Mouse (Mus musculus) kidney, embryonic 14.5 days (tissue): Measurements from ENCODE around the gene Mtmr6. TPM values are rescaled to one million over a fixed set of nuclear protein-coding genes. Genes with fewer than 3 reads are reported as not detected.
"Not testable (repeated sequence)": the region's sequence is repeated elsewhere in the genome, so short reads cannot be mapped to it uniquely, and the experiment has no call there.

Experiments used
- ATAC-seq: fragments of 200-750 bp; cut with Nextera tagmentation; 2 replicates; pipeline ENCODE4 v1.8.0; 2017; ENCODE audit warnings: moderate number of reproducible peaks, mild to moderate bottlenecking, moderate TSS enrichment, moderate library complexity; ENCODE audit not compliant: low FRiP score, low TSS enrichment
- H3K27ac ChIP-seq: fragments of 300-500 bp; sonication (generic); 2 replicates; pipeline ENCODE4 v1.5.1; 2014; ENCODE audit warnings: low read depth, mild to moderate bottlenecking, low read length, moderate library complexity, mixed read lengths
- H3K27me3 ChIP-seq: fragments of 300-500 bp; sonication (generic); 2 replicates; pipeline ENCODE4 v1.6.1; 2014; ENCODE audit warnings: mild to moderate bottlenecking, low read length; ENCODE audit not compliant: control insufficient read depth, insufficient read depth
- H3K36me3 ChIP-seq: fragments of 300-500 bp; sonication (generic); 2 replicates; pipeline ENCODE4 v1.6.1; 2014; ENCODE audit warnings: low read length, mixed read lengths; ENCODE audit not compliant: control insufficient read depth, insufficient read depth
- H3K4me1 ChIP-seq: fragments of 300-500 bp; sonication (generic); 2 replicates; pipeline ENCODE4 v1.6.1; 2014; ENCODE audit warnings: low read length, mixed read lengths; ENCODE audit not compliant: control insufficient read depth, insufficient read depth
- H3K4me2 ChIP-seq: fragments of 300-500 bp; sonication (generic); replicated peaks from 2 replicates; pipeline ENCODE4 v1.6.1; 2014; ENCODE audit warnings: low read depth, mild to moderate bottlenecking, low read length
- H3K4me3 ChIP-seq: fragments of 300-500 bp; sonication (generic); 2 replicates; pipeline ENCODE4 v1.5.1; 2014; ENCODE audit warnings: mild to moderate bottlenecking, low read length
- H3K9ac ChIP-seq: fragments of 300-500 bp; sonication (generic); 2 replicates; pipeline ENCODE4 v1.6.1; 2014; ENCODE audit warnings: low read depth, mild to moderate bottlenecking, low read length, moderate library complexity
- H3K9me3 ChIP-seq: fragments of 300-500 bp; sonication (generic); 2 replicates; pipeline ENCODE4 v1.6.1; 2016; ENCODE audit warnings: low read length; ENCODE audit not compliant: control insufficient read depth
- WGBS: fragments of 180-500 bp; shearing (Covaris S2); extraction: QIAGEN DNeasy Blood & Tissue Kit; methylation state at CpG from one replicate; pipeline ENCODE4 v1.1.7; 2014; 5-methylcytosine and 5-hydroxymethylcytosine counted together
- microRNA counts: library from miRNA; unstranded; fragments of <30 nt; microRNA quantifications from one replicate; lab custom pipeline; 2017
- microRNA-seq: library from miRNA; unstranded; fragments of <30 nt; microRNA quantifications from one replicate; pipeline ENCODE4, GENCODE M21; 2016
- polyA plus RNA-seq: library from polyadenylated mRNA; unstranded; fragments of >200 nt; fragmentation: Nextera tagmentation; extraction: Ambion mirVana; gene quantifications from 2 replicates; pipeline ENCODE4 v1.2.1, GENCODE M21; 2014

Mtmr6 gene
- polyA plus RNA-seq, 1 experiment from 2014 or later: 26.0 TPM

DNA sequence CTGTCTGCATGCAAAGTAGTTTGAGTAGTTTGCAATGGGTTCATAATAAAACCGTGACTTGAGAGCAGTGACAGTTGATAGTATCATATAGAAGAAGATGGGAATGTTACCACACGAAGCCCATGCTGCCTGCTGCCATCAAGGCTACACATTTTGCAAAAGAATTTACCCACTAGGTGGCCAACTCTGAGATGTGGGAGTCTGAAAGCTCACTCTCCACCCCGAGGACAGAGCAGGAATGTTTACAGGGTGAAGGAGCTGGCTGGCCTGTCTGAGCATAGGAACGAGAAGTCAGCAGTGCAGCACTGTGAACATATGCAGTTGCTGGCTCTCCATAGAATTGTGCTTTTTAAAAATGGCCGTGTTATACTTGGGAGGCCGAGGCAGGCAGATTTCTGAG is 43.1 kb downstream of the Mtmr6 start:
- Histone ChIP-seq H3K4me2 (no peak overlapping the region), H3K9me3 (no peaks in the 10 kb centered on the region), H3K27ac (no peak overlapping the region), H3K36me3 (no peaks in the 10 kb centered on the region), H3K4me1 (no peaks in the 10 kb centered on the region), H3K27me3 (no peaks in the 10 kb centered on the region), H3K4me3 (no peak overlapping the region), H3K9ac (no peak overlapping the region)
- no peak for ATAC-seq
- WGBS: 70% methylated on average over 6 of the region's 6 CpGs

DNA sequence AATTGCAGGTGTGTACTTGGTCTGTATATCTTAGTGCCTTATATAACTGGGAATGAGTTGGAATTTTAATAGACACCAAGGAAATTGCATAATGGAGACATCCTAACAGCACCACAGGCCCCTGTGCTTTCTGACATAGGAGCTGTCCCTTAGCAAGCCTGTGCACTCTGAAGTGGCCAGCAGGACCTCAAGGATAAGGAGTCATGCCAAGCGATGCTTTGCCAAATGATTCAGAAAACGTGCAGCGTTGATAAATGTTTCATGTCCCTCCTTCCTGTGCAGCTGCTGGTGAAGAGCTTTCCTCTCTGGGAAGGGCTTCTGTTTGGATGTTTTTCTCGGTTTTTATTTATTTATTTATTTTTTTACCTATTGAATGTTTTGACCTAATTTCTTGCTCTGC is 45.7 kb downstream of the Mtmr6 start:
- Histone ChIP-seq H3K27ac (no peak overlapping the region), H3K4me3 (no peak overlapping the region), H3K36me3 (no peaks in the 10 kb centered on the region), H3K9me3 (no peaks in the 10 kb centered on the region), H3K27me3 (no peaks in the 10 kb centered on the region), H3K9ac (no peak overlapping the region), H3K4me2 (no peak overlapping the region), H3K4me1 (no peaks in the 10 kb centered on the region)
- ATAC-seq: no peak
- WGBS: 66% methylated on average over 4 of the region's 4 CpGs

DNA sequence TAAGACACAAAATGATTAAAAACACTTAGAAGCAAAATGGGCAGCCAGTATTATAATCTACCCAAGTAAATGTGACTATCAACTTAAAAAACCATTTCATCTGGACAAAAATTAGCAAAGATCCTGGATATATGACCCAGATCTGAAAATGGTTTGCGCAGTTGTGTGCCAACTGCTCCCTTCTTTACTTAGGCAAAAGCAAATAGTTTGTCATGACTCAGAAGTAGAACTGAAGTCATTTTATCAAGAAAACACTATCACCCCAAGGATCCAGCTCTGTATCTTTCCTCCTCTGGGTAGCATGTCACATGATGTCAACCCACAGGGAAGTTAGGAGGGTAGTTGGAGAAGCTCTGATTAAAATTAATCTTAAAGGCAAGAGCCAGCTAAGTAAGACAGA is 54.2 kb downstream of the Mtmr6 start:
- H3K9me3 ChIP-seq: no peaks in the 10 kb centered on the region
- no peaks in the 10 kb centered on the region for H3K4me1 ChIP-seq
- no peaks in the 10 kb centered on the region for H3K27me3 ChIP-seq
- H3K36me3 ChIP-seq: no peaks in the 10 kb centered on the region
- H3K4me3 ChIP-seq: no peak overlapping the region
- H3K4me2 ChIP-seq: no peak overlapping the region
- ATAC-seq: no peak
- 97% methylated on average over 1 of the region's 1 CpGs for WGBS
- H3K9ac ChIP-seq: no peak overlapping the region
- H3K27ac ChIP-seq: no peak overlapping the region

DNA sequence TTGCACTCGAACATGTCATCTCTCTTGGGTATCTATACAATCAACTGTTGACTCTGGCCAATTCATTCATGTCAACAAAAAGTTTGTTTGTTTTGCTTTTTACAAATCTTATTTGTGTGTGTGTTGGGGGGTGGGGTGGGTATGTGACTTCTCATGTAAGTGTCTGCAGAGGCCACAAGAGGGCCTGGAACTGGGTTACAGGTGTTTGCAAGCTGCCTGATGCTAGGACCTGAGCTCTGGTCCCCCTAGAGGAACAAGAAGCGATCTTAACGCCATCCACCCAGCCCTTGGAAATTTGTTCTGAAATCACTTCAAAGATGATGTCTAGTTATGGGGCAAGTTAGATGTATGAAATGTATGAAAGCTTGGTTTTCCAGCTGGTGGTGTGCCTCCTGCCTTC is 55.8 kb downstream of the Mtmr6 start:
- Histone ChIP-seq H3K36me3 (no peaks in the 10 kb centered on the region), H3K9ac (no peak overlapping the region), H3K4me3 (no peak overlapping the region), H3K27ac (no peak overlapping the region), H3K4me1 (no peaks in the 10 kb centered on the region), H3K27me3 (no peaks in the 10 kb centered on the region), H3K4me2 (no peak overlapping the region), H3K9me3 (no peaks in the 10 kb centered on the region)
- ATAC-seq: no peak
- WGBS: 76% methylated on average over 3 of the region's 3 CpGs

DNA sequence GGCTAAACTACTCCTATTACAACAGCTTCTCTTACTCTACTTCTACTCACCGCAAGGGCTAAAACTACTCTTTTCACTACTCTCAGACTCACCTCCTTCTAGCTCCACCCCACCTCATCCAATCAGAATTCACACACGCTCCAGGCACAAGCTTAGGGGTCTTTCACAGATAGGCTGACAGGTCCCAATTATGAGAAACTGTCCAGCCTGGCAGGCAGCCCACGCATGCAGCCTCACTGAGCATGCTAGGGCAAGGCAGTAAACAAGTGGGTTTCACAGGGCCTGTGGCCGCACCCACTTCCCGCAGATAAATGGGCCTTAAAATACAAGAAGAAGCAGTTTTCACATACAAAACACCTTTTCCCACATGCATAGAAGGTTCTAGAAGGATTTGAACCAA is 75.0 kb downstream of the Mtmr6 start:
- not testable (repeated sequence) for H3K9ac ChIP-seq, H3K4me3 ChIP-seq, ATAC-seq, H3K36me3 ChIP-seq, H3K27ac ChIP-seq, H3K27me3 ChIP-seq, H3K4me1 ChIP-seq, H3K4me2 ChIP-seq, H3K9me3 ChIP-seq
- 73% methylated on average over 5 of the region's 5 CpGs for WGBS

DNA sequence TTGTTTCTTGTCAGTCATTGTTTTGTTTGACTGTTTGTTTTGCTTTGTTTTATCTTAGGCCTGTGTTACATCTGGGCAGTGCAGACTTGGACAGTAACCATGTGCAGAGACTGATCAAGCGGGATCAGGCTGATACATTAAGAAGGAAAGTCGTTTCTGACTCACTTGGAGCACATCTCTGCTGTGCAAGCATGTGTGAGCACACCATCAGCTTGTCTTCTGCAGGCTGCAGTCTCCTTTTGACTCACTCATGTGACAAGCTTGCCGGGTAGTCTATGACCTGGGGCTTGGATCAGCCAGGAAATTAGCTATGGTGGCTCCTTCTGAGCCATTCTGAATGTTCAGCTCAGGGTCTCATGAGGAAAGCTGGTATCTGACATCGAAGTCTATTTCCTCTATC is 75.5 kb downstream of the Mtmr6 start:
- 81% methylated on average over 4 of the region's 4 CpGs for WGBS
- no peak for ATAC-seq
- Histone ChIP-seq H3K4me1 (no peaks in the 10 kb centered on the region), H3K4me3 (no peak overlapping the region), H3K9ac (no peak overlapping the region), H3K27ac (no peak overlapping the region), H3K4me2 (no peak overlapping the region), H3K36me3 (no peaks in the 10 kb centered on the region), H3K9me3 (no peaks in the 10 kb centered on the region), H3K27me3 (no peaks in the 10 kb centered on the region)

DNA sequence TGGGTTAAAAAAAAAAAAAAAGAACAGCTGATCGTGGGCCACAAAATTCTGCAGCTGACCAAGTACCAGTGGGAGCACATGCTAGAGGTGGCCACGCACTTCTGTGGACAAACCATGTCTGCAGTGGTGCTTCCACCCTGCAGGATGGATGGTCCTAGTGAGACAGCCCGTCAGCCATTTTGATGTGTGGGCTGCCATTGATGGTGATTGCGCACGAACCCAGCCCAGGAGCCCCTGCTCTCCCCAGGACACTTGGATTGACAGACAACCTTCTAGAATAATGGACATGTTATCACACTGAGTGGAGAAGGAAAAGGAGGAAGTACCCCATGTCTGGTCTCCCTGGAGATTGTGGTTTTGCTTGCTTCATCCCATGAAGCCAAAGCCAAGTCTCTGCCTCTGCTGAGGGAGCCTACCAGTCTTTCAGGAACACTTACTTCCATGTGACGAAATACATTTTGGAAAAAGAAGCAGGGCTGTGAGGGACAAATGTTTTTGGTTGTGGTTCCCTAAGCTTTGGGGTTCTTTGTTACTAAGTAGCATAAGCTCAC is 80.4 kb downstream of the Mtmr6 start:
- WGBS: 93% methylated on average over 6 of the region's 6 CpGs
- Histone ChIP-seq H3K9ac (no peak overlapping the region), H3K4me1 (no peaks in the 10 kb centered on the region), H3K36me3 (no peaks in the 10 kb centered on the region), H3K9me3 (no peaks in the 10 kb centered on the region), H3K4me2 (no peak overlapping the region), H3K27ac (no peak overlapping the region), H3K27me3 (no peaks in the 10 kb centered on the region), H3K4me3 (no peak overlapping the region)
- no peak for ATAC-seq

MicroRNAs encoded within 50 kb of the gene (microRNA counts, 519-probe panel; counts per million panel counts)
- not detected for microRNA mmu-miR-719 (lab: Ali Mortazavi, UCI)

Small RNA genes lying within 50 kb of the gene (microRNA-seq; reads per million reads assigned to microRNA genes)
- gene Mir719: not detected

Other genes with a start within 250 kb of the Mtmr6 start
- gene Atp8a2, start 68.0 kb upstream of the Mtmr6 start, polyA plus RNA-seq: 0.26 and 0.74 TPM in 2 replicates
- gene Nupl1, start 13.8 kb upstream of the Mtmr6 start, polyA plus RNA-seq: not detected in 2 replicates
- gene Gm49336, start 13.7 kb upstream of the Mtmr6 start, polyA plus RNA-seq: 36.6 and 63.1 TPM in 2 replicates
- gene Amer2, start 108.0 kb downstream of the Mtmr6 start, polyA plus RNA-seq: 2.1 and 2.4 TPM in 2 replicates